Mouse (Mus musculus) heart, adult 2 months (tissue): ENCODE measurements around the gene Aldh1l1. TPM values are rescaled to one million over a fixed set of nuclear protein-coding genes. Genes with fewer than 3 reads are reported as not detected.

ENCODE experiments used
- DNase-seq, 2 experiments: peaks; one replicate each; pipeline ENCODE4 v3.0.0; 2021
- H3K27ac ChIP-seq: fragments of 200-600 bp; 2 replicates; pipeline ENCODE4 v1.8.1; 2022
- H3K27me3 ChIP-seq: fragments of 200-500 bp; 2 replicates; pipeline ENCODE4 v1.6.1; 2012; ENCODE audit warnings: mild to moderate bottlenecking, low read length, inconsistent platforms, mixed read lengths; ENCODE audit not compliant: control insufficient read depth, insufficient read depth
- H3K36me3 ChIP-seq: fragments of 200-500 bp; 2 replicates; pipeline ENCODE4 v1.6.1; 2012; ENCODE audit warnings: low read length, inconsistent platforms; ENCODE audit not compliant: control insufficient read depth, insufficient read depth
- H3K4me1 ChIP-seq: fragments of 200-500 bp; 2 replicates; pipeline ENCODE4 v1.6.1; 2011; ENCODE audit warnings: low read length; ENCODE audit not compliant: control insufficient read depth, insufficient read depth
- H3K4me3 ChIP-seq: fragments of 200-600 bp; 2 replicates; pipeline ENCODE4 v1.8.1; 2022
- H3K79me2 ChIP-seq: fragments of 200-500 bp; replicated peaks from 2 replicates; pipeline ENCODE4 v1.6.1; 2012; ENCODE audit warnings: mild to moderate bottlenecking, inconsistent platforms, low read length, moderate library complexity, mixed read lengths; ENCODE audit not compliant: control insufficient read depth, insufficient read depth
- H3K9ac ChIP-seq: fragments of 200-500 bp; 2 replicates; pipeline ENCODE4 v1.6.1; 2012; ENCODE audit warnings: low read depth, mild to moderate bottlenecking, control low read depth, inconsistent platforms, low read length, mixed read lengths
- CTCF ChIP-seq: fragments of 200-600 bp; IDR thresholded peaks from 2 replicates; pipeline ENCODE4 v1.8.1; 2022; ENCODE audit warnings: antibody characterized with exemption, mild to moderate bottlenecking, moderate library complexity
- EP300 ChIP-seq: fragments of 200-500 bp; IDR thresholded peaks from 2 replicates; pipeline ENCODE4 v1.6.1; 2011; ENCODE audit warnings: low read depth, low read length, control low read depth; ENCODE audit not compliant: insufficient read depth
- POLR2A ChIP-seq: fragments of 200-500 bp; IDR thresholded peaks from 2 replicates; pipeline ENCODE4 v1.6.1; 2011; ENCODE audit warnings: mild to moderate bottlenecking, low read depth, low read length, control low read depth; ENCODE audit not compliant: insufficient read depth
- WGBS: fragments of 180-500 bp; shearing (Covaris S2); methylation state at CpG from one replicate; pipeline ENCODE4 v1.1.7; 2018; 5-methylcytosine and 5-hydroxymethylcytosine counted together
- intact Hi-C: fragments of 180-260 bp; cut with DNase I; formaldehyde crosslinking; loops from one replicate; pipeline ENCODE4 v1.15.1; 2025
- polyA plus RNA-seq: library from polyadenylated mRNA; depleted of rRNA; stranded (reverse); fragments of >200 nt; gene quantifications from 2 replicates; pipeline ENCODE4 v1.2.3, GENCODE M21; 2012
- total RNA-seq, 2 experiments: library from RNA; stranded (reverse); gene quantifications; 2 replicates each; pipeline ENCODE4 v1.2.3; 2021

The Aldh1l1 gene
- total and polyA plus RNA-seq, 3 experiments, result 2.5 to 3.7 (median 3.2) TPM

DNA sequence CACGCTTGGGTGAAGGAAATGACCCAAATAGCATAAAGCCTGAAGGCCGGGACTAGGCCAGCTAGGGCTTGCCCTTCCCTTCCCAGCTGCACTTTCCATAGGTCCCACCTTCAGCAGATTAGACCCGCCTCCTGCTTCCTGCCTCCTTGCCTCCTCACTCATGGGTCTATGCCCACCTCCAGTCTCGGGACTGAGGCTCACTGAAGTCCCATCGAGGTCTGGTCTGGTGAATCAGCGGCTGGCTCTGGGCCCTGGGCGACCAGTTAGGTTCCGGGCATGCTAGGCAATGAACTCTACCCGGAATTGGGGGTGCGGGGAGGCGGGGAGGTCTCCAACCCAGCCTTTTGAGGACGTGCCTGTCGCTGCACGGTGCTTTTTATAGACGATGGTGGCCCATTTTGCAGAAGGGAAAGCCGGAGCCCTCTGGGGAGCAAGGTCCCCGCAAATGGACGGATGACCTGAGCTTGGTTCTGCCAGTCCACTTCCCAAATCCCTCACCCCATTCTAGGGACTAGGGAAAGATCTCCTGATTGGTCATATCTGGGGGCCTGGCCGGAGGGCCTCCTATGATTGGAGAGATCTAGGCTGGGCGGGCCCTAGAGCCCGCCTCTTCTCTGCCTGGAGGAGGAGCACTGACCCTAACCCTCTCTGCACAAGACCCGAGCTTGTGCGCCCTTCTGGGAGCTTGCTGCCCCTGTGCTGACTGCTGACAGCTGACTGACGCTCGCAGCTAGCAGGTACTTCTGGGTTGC lies 64.1 kb downstream of the Aldh1l1 start:
- peak; percentile 45 for DNase-seq
- no peaks in the 10 kb centered on the region for H3K79me2 ChIP-seq
- peaks cover 2% of the 10 kb centered on the region for H3K4me1 ChIP-seq
- H3K27me3 ChIP-seq, result no peaks in the 10 kb centered on the region
- peak overlapping the region; percentile 44 for H3K27ac ChIP-seq
- H3K36me3 ChIP-seq, result no peaks in the 10 kb centered on the region
- WGBS, result 25% methylated on average over 25 of the region's 25 CpGs
- peak overlapping the region; percentile 37; the same call in 1 of the 2 replicates for H3K4me3 ChIP-seq
- intact Hi-C loops, result no loop called here
- TF ChIP-seq POLR2A (peak; percentile 35; the same call in 1 of the 2 replicates), CTCF (no peak), EP300 (no peak)
- no peak overlapping the region for H3K9ac ChIP-seq

DNA sequence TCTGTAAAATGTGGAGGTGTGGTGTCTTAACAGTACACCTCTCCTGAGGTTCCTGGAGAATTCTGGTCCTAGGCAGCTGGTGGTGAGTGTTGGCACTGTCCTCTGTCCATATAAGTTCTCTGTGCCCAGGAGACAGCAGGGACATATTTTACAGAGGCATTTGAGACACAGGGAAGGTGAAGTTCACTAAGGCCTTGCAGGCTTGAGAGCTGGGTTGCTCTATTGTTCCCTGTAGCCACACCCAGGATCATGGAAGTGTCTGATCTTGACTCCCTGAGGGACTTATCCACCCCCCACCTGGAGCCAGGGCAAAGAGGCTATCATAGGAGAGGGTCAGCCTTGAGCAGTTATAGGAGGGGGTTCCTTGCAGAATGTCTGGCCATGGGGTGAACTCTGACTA lies 65.0 kb downstream of the Aldh1l1 start:
- Histone ChIP-seq H3K9ac (no peak overlapping the region), H3K27ac (peak overlapping the region; percentile 44), H3K79me2 (no peaks in the 10 kb centered on the region), H3K4me1 (peaks cover 5% of the 10 kb centered on the region), H3K36me3 (no peaks in the 10 kb centered on the region), H3K4me3 (no peak overlapping the region), H3K27me3 (no peaks in the 10 kb centered on the region)
- TF ChIP-seq EP300 (no peak), CTCF (no peak), POLR2A (no peak)
- intact Hi-C loops, result no loop called here
- DNase-seq, result no peak

DNA sequence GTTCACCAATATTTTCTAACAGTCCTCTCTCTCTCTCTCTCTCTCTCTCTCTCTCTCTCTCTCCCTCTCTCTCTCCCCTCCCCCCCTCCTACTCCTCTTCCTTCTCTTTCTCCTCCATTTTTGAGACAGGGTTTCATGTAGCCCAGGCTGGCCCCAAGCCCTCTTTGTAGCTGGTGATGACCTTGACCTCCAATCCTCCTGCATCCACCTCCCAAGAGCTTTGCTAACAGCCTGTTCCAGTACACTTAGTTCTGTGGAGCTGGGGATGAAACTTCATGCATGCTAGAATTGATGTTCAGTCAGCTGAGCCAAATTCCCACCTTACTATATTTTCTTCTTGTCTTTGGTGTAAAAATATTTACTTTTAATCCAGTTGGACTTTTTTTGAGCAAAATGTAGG lies 67.0 kb downstream of the Aldh1l1 start:
- intact Hi-C loops, result no loop called here
- Histone ChIP-seq H3K36me3 (no peaks in the 10 kb centered on the region), H3K4me3 (no peak overlapping the region), H3K9ac (no peak overlapping the region), H3K27ac (no peak overlapping the region), H3K4me1 (peaks cover 10% of the 10 kb centered on the region), H3K27me3 (no peaks in the 10 kb centered on the region), H3K79me2 (no peaks in the 10 kb centered on the region)
- TF ChIP-seq POLR2A (no peak), EP300 (no peak), CTCF (no peak)
- DNase-seq, result no peak

DNA sequence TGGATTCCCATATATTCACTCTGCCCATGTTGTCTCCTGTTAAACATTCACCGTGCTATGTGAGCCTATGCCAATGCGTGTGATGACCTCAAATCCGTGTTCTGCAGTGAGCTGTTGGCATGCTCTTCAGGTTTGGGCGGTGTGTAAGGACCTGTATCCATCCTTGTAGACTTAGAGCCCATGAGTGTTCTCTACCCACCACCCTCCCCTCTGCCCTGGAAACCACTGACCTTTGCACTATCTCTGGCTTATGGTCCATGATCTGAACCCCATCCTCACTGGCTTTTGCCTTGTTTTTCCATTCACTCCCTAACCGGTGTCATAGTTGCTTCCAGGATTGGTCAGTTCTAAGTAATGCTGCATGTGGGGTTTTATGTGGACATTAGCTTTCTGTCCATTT lies 67.5 kb downstream of the Aldh1l1 start:
- no peak for DNase-seq
- H3K27ac ChIP-seq, result no peak overlapping the region
- H3K27me3 ChIP-seq, result no peaks in the 10 kb centered on the region
- WGBS, result 88% methylated on average over 5 of the region's 5 CpGs
- intact Hi-C loops, result no loop called here
- no peak for TF ChIP-seq POLR2A
- TF ChIP-seq EP300, result no peak
- TF ChIP-seq CTCF, result no peak
- peaks cover 10% of the 10 kb centered on the region for H3K4me1 ChIP-seq
- H3K36me3 ChIP-seq, result no peaks in the 10 kb centered on the region
- H3K4me3 ChIP-seq, result no peak overlapping the region
- H3K79me2 ChIP-seq, result no peaks in the 10 kb centered on the region
- H3K9ac ChIP-seq, result no peak overlapping the region

DNA sequence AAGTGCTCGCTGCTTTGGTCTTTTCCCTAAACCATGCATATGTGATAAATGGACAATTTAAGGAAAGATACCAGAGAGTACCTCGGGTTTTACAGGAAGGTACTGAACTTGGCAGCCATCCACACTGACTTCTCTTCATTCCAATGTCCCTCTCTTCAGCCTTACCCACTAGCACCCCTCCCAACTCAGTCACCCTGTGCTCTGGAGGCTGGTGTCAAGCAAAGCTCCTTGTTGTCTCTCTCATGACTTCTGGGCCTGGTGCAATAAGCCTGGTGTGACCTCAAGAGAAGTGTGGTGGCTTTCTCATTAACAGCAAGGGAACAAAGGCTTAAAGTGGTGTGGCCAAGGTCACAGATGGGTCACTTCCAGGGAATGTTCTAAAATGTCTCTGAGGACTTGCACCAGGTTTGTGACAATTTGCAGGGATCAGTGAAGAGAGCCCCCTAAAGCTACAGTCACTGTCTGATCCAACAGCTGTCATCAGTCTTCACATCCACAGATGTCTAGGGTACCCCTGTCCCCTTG lies 70.4 kb downstream of the Aldh1l1 start:
- no peaks in the 10 kb centered on the region for H3K36me3 ChIP-seq
- TF ChIP-seq EP300, result peak; percentile 65; the same call in 1 of the 2 replicates
- no peak for TF ChIP-seq CTCF
- peak; percentile 27; the same call in 1 of the 2 replicates for TF ChIP-seq POLR2A
- intact Hi-C loops, result no loop called here
- WGBS, result 29% methylated on average over 2 of the region's 2 CpGs
- H3K4me1 ChIP-seq, result peaks cover 8% of the 10 kb centered on the region
- H3K9ac ChIP-seq, result peak overlapping the region; percentile 24; the same call in 1 of the 2 replicates
- H3K27ac ChIP-seq, result peak overlapping the region; percentile 71
- no peaks in the 10 kb centered on the region for H3K27me3 ChIP-seq
- H3K79me2 ChIP-seq, result no peaks in the 10 kb centered on the region
- no peak overlapping the region for H3K4me3 ChIP-seq
- peak in 1 of 2 experiments; percentile 35 for DNase-seq

DNA sequence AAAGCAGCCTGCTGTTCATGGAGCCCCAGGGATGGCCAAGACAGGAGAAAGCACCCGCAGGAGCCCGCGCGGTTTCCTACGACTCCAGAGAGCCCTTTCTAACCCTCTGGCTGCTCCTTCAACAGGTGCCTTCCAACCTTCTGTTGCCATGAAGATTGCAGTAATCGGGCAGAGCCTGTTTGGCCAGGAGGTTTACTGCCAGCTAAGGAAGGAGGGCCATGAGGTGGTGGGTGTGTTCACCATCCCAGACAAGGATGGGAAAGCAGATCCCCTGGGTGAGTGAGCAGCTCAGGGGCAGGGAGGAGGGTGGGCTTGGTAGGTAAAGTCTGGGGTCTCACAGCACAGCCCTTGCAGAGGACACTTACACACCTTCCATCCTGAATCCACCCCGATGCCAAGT lies 70.8 kb downstream of the Aldh1l1 start:
- H3K79me2 ChIP-seq, result no peaks in the 10 kb centered on the region
- H3K27ac ChIP-seq, result peak overlapping the region; percentile 71
- no peaks in the 10 kb centered on the region for H3K36me3 ChIP-seq
- 81% methylated on average over 7 of the region's 7 CpGs for WGBS
- intact Hi-C loops, result no loop called here
- no peak for DNase-seq
- no peaks in the 10 kb centered on the region for H3K27me3 ChIP-seq
- peak overlapping the region; percentile 24; the same call in 1 of the 2 replicates for H3K9ac ChIP-seq
- TF ChIP-seq CTCF, result no peak
- no peak for TF ChIP-seq POLR2A
- no peak for TF ChIP-seq EP300
- peaks cover 8% of the 10 kb centered on the region for H3K4me1 ChIP-seq
- H3K4me3 ChIP-seq, result no peak overlapping the region
